In the genomic region with DNA sequence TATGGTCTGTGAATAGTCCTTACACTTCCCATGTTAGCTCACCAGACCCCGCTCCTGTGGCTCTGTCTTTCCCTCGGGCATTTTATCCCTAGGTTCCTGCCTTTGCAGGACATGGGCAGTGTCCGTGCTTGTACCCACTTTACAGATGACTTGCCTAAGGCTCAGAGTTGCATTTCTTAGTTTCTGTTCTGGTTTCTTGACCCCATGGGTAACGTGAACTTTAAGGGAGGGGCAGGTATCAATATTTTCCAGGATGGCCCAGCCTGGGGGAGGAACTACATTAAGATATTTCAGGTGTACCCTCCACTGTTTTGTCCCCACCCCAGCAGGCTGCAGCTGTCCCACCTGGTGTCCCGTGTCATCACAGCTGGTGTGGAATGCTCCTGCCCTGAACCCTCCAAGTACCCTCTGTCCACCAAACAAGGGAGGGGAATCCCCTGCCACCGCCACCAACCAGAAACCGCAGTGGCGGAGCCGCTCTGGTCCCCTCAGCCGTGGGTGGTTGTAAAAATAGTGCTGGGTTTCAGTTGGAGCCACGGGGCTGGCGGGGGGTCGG, we compare ENCODE assay signal across 8 mouse cellular contexts. TPM values are rescaled to one million over a fixed set of nuclear protein-coding genes. Genes with fewer than 3 reads are reported as not detected.
DNase-seq lines count a peak whose midpoint lies in the region; ATAC-seq and TF ChIP-seq lines count a peak whose summit lies in the region.

No protein-coding gene starts in this region.

- no peaks in the 10 kb centered on the region for H3K9me3 ChIP-seq in heart, embryonic 14.5 days (ENCODE audit: control insufficient read depth, low read length)
- H3K9me3 ChIP-seq in ES-E14 (ENCODE audit: control insufficient read depth, insufficient read depth, low read depth, low read length) = no peaks in the 10 kb centered on the region
- no peaks in the 10 kb centered on the region for H3K9me3 ChIP-seq in hindbrain, embryonic 14.5 days (ENCODE audit: control insufficient read depth, low read length)
- H3K9me3 ChIP-seq in midbrain, embryonic 13.5 days = no peaks in the 10 kb centered on the region

- 0 out of 2 replicates have a peak, but pooled peaks cover 8% of the 10 kb centered on the region for H3K27me3 ChIP-seq in heart, embryonic 14.5 days (ENCODE audit: control insufficient read depth, insufficient read depth, low read length)
- H3K27me3 ChIP-seq in hindbrain, embryonic 14.5 days (ENCODE audit: control insufficient read depth, insufficient read depth, low read length) = no peaks in the 10 kb centered on the region
- peaks cover 17% of the 10 kb centered on the region; the same call in 1 of the 2 replicates for H3K27me3 ChIP-seq in midbrain, embryonic 13.5 days

- 32% methylated on average over 13 of the region's 13 CpGs for WGBS in heart, embryonic 14.5 days
- WGBS in hindbrain, embryonic 14.5 days = 35% methylated on average over 13 of the region's 13 CpGs
- WGBS in midbrain, embryonic 13.5 days = 34% methylated on average over 13 of the region's 13 CpGs

- H3K9ac ChIP-seq in heart, embryonic 14.5 days (ENCODE audit: low read length) = peak overlapping the region; percentile 60
- H3K9ac ChIP-seq in ES-E14 (ENCODE audit: insufficient read depth, low read depth, low read length, poor library complexity, severe bottlenecking) = peak overlapping the region; percentile 52
- no peak overlapping the region; the same call in 1 of the 2 replicates for H3K9ac ChIP-seq in hindbrain, embryonic 14.5 days
- H3K9ac ChIP-seq in midbrain, embryonic 13.5 days (replicated peaks) = no peak overlapping the region

- no peaks in the 10 kb centered on the region for H3K36me3 ChIP-seq in heart, embryonic 14.5 days (ENCODE audit: control insufficient read depth, insufficient read depth, low read length)
- no peaks in the 10 kb centered on the region for H3K36me3 ChIP-seq in ES-E14 (ENCODE audit: control insufficient read depth, insufficient read depth, low read length, poor library complexity, severe bottlenecking)
- H3K36me3 ChIP-seq in hindbrain, embryonic 14.5 days (replicated peaks; ENCODE audit: control insufficient read depth, insufficient read depth) = no peaks in the 10 kb centered on the region
- no peaks in the 10 kb centered on the region for H3K36me3 ChIP-seq in midbrain, embryonic 13.5 days

- no peak; the same call in 1 of the 2 replicates for ATAC-seq in heart, embryonic 14.5 days (ENCODE audit: insufficient number of reproducible peaks, insufficient read depth, low FRiP score, low read depth)
- no peak; the same call in 1 of the 2 replicates for ATAC-seq in hindbrain, embryonic 14.5 days (ENCODE audit: low FRiP score)
- ATAC-seq in midbrain, embryonic 13.5 days = no peak

- peak overlapping the region; percentile 55 to 74 for H3K27ac ChIP-seq in heart, embryonic 14.5 days (replicated peaks in 1 of 2; ENCODE audit: control insufficient read depth in 1 of 2, insufficient read depth in 1 of 2, low read depth in 2 of 2, low read length in 2 of 2)
- no peak overlapping the region for H3K27ac ChIP-seq in ES-E14 (ENCODE audit: insufficient read depth, low read depth, low read length, poor library complexity, severe bottlenecking)
- H3K27ac ChIP-seq in hindbrain, embryonic 14.5 days = peak overlapping the region; percentile 60
- H3K27ac ChIP-seq in midbrain, embryonic 13.5 days = peak overlapping the region; percentile 79

- peaks cover 28 to 39% of the 10 kb centered on the region in 2 experiments for H3K4me1 ChIP-seq in heart, embryonic 14.5 days (ENCODE audit: control insufficient read depth in 2 of 2, insufficient read depth in 2 of 2, low read length in 2 of 2)
- peaks cover 9 to 19% of the 10 kb centered on the region in 2 experiments for H3K4me1 ChIP-seq in ES-E14 (ENCODE audit: control insufficient read depth in 2 of 2, insufficient read depth in 2 of 2, low read length in 2 of 2, poor library complexity in 1 of 2)
- peaks cover 55% of the 10 kb centered on the region for H3K4me1 ChIP-seq in hindbrain, embryonic 14.5 days (replicated peaks; ENCODE audit: control insufficient read depth, insufficient read depth, low read length)
- peaks cover 72% of the 10 kb centered on the region for H3K4me1 ChIP-seq in midbrain, embryonic 13.5 days (replicated peaks)

- peak overlapping the region; percentile 60 for H3K4me2 ChIP-seq in heart, embryonic 14.5 days (ENCODE audit: low read length)
- H3K4me2 ChIP-seq in hindbrain, embryonic 14.5 days (replicated peaks) = peak overlapping the region; percentile 23
- peak overlapping the region; percentile 34; the same call in 1 of the 2 replicates for H3K4me2 ChIP-seq in midbrain, embryonic 13.5 days (replicated peaks)

- no peak for DNase-seq in heart, adult 8-10 months (ENCODE audit: low spot score)
- no peak for DNase-seq in ES-E14 (ENCODE audit: low read depth, low spot score)
- DNase-seq in hindbrain, embryonic 14.5 days (ENCODE audit: low spot score) = no peak
- DNase-seq in cerebellum, adult 18-20 months = no peak
- DNase-seq in embryo, embryonic 10.5 days (ENCODE audit: low spot score) = no peak
- no peak for DNase-seq in lung, postnatal 14 days

- peak overlapping the region; percentile 15 to 27; a peak in 3 of 4 replicates for H3K4me3 ChIP-seq in heart, embryonic 14.5 days (ENCODE audit: control insufficient read depth in 1 of 2, insufficient read depth in 1 of 2, low read depth in 1 of 2, low read length in 2 of 2)
- H3K4me3 ChIP-seq in ES-E14 (ENCODE audit: insufficient read depth in 1 of 2, low read depth in 1 of 2, low read length in 2 of 2, poor library complexity in 1 of 2, severe bottlenecking in 1 of 2) = peak overlapping the region; percentile 28 to 37; a peak in 2 of 4 replicates
- no peak overlapping the region for H3K4me3 ChIP-seq in hindbrain, embryonic 14.5 days (replicated peaks; ENCODE audit: low read length)
- no peak overlapping the region for H3K4me3 ChIP-seq in midbrain, embryonic 13.5 days (replicated peaks)

- in situ Hi-C loops in ES-E14 (cut with MboI; ENCODE audit: low sequenced_read_pairs in 2 of 2, unreplicated experiment in 2 of 2) = no loop called here

TF ChIP-seq in ES-E14, 5 proteins besides CTCF, POLR2A, EP300 and RAD21:
- no peak for TF ChIP-seq CHD2 (IDR thresholded peaks at IDR 0.05; ENCODE audit: low read depth, low read length)
- TF ChIP-seq HCFC1 (IDR thresholded peaks at IDR 0.05; ENCODE audit: borderline replicate concordance, insufficient read depth, low read length) = no peak
- TF ChIP-seq ZC3H11A (IDR thresholded peaks at IDR 0.05; ENCODE audit: borderline replicate concordance, low read depth, low read length) = no peak
- no peak for TF ChIP-seq MAFK (IDR thresholded peaks at IDR 0.05; ENCODE audit: insufficient read depth, low read depth, low read length)
- no peak for TF ChIP-seq ZNF384 (IDR thresholded peaks at IDR 0.05; ENCODE audit: low read depth, low read length)

RNA-seq across cellular contexts. Expression of gene Gse1, which starts 36.2 kb away (rescaled TPM):
- polyA plus RNA-seq in heart, embryonic 14.5 days (2014; fragmentation: Nextera tagmentation; extraction: Ambion mirVana) = 12.0 and 12.2 TPM in 2 replicates
- total RNA-seq in heart, adult 8-10 months (2022) = 10 to 100 TPM; 18.9 to 29.1 (median 23.3) TPM
- 21.4 and 32.7 TPM in 2 replicates for total RNA-seq in ES-E14 (2012; rRNA removed)
- polyA plus RNA-seq in hindbrain, embryonic 14.5 days (2014; fragmentation: Nextera tagmentation; extraction: Ambion mirVana) = 18.8 and 23.9 TPM in 2 replicates
- 22.3 and 22.5 TPM in 2 replicates for polyA plus RNA-seq in midbrain, embryonic 13.5 days (2015; fragmentation: Nextera tagmentation; extraction: Ambion mirVana)

Comparison
In these comparisons a context has a peak if more than half of its experiments do, and no peak if none do; other contexts are left out.
1. H3K4me3 ChIP-seq: peak in heart, embryonic 14.5 days (2 of 2) and ES-E14 (2 of 2); none in hindbrain, embryonic 14.5 days (single experiment) and midbrain, embryonic 13.5 days (single experiment).
2. H3K9ac ChIP-seq: peak in heart, embryonic 14.5 days (single experiment) and ES-E14 (single experiment); none in hindbrain, embryonic 14.5 days (single experiment) and midbrain, embryonic 13.5 days (single experiment).
3. Peak in every context shown above with its lines, with median percentiles within 50 percentile points of each other: H3K4me2 ChIP-seq.